Mouse (Mus musculus) MEL (cell line): ENCODE data around the gene Ttll11.

Experiments
- MXI1 ChIP-seq: IDR thresholded peaks from 2 replicates; pipeline ENCODE4 v1.6.1; 2011; ENCODE audit warnings: mild to moderate bottlenecking, low read depth, low read length, improper control_type of control experiment
- NRF1 ChIP-seq: IDR thresholded peaks from 2 replicates; pipeline ENCODE4 v1.6.1; 2014; ENCODE audit warnings: low read depth, mild to moderate bottlenecking, inconsistent platforms, low read length, improper control_type of control experiment, moderate library complexity; ENCODE audit not compliant: poor library complexity, insufficient read depth, severe bottlenecking

DNA sequence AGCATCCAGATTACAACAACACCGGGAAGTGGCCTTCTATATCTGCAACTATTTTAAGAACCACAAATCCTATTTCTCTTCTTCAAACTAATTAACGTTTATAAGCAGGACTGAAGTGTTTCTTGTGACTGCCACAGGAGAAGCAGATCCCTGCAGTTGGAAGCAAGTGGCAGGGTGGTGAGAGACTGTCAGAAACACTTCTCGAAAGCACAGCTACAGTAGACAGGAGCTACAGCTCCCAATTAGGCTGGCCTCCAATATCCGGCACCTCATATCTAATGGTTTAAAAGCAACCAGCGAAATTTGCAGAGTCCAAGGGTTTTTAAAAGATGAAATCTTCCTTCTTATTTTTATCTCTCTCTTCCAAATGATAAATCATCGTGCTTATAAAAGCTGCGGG lies 104.1 kb downstream of the Ttll11 start:
- TF ChIP-seq NRF1 (no peak), MXI1 (no peak)
